Mouse (Mus musculus) brain, embryonic 18.5 days (tissue): Measurements from ENCODE around the gene Cox15.

ENCODE experiments used
- DNase-seq: peaks from one replicate; pipeline ENCODE4 v3.0.0-alpha.2; 2012; ENCODE audit warnings: low read depth, low spot score

Gene Cox15

DNA sequence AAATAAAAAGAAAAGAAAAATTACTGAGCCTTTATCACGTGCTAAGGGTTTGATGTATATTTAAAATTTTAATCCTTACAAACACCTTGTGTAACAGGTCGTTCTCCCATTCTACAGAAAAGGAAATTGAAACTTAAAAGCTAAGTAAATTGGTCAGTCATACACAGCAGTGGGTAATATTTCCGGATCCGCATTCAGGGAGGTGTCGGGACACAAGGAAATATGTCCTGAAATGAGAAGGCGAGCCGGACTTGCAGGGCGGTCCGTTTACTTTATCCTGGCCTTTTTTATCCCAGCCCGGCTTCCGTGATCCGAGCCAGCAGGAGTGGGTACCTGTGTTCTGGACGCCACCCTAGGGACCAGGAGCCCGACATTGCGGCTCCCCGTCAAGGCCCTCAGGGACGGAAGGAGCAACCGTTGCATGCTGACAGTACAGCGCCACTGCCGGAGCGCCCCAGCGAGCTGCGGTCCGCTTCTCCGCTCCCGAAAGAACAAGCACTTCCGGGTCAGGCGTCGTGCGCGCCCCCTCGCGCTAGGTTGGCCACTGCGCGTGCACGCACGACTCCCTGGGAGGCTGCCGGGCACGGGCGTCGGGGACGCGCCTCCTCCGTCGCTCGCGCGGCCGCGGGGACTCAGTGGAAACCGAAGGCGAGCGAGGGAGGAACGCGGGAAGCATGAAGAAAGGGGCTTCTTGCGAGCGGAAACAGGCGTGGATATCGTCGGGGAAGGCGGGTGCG is at the start of gene Cox15, which contains the start of gene Cutc:
TSS of gene Cox15 (minus strand) at position 512 of the 737 bp plus-strand sequence.
TSS of gene Cutc (plus strand) at position 508 of the 737 bp plus-strand sequence.
- DNase-seq, result peak; percentile 86

GRCm38 (mm10) chr19:43801427-43802051 is 48.7 kb upstream of the Cox15 start:
- DNase-seq, result no peak

- no peak for DNase-seq
These were observed 44.4 kb upstream of the Cox15 start for GRCm38 (mm10) chr19:43797216-43797615.

- no peak for DNase-seq
These were observed 42.7 kb upstream of the Cox15 start for GRCm38 (mm10) chr19:43795511-43795910.

- no peak for DNase-seq
These were observed 41.2 kb upstream of the Cox15 start for GRCm38 (mm10) chr19:43793951-43794350.

DNA sequence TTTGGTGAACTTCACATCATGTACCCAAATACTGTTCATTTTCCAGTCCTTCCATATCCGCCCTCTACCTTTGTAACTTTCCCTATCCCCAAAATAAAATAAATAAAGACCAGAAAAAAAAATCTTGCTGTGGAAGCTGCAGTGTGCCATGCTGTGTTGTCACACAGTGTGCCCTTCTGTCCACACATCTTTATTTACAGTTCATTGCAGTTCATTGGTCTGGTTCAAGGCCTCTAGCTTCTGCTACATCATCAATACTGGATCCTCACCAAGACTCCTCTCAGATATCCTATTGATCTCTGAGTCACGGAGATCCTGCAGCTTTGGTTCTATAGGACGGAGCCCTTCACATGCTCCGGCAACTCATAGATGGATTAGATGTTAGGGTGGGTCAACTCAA is 39.7 kb upstream of the Cox15 start:
- DNase-seq, result no peak

DNA sequence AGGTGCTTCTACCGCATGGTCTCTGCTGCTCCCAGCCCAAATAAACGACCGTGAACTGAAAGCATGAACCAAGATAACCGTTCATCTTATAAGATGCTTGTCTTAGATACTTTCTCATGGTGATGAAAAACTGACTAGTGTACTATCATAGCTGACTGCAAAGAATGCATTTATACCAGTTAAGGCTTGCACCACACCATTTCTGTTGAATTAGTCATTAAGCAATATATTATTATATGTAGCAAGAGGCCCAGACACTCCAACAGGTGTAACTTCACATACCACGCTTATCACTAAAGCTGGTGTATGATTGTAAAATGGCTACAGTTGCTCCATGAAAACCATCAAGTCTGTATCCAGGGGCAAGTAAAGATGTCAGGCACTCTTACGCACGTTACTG is 37.0 kb upstream of the Cox15 start:
- no peak for DNase-seq

DNA sequence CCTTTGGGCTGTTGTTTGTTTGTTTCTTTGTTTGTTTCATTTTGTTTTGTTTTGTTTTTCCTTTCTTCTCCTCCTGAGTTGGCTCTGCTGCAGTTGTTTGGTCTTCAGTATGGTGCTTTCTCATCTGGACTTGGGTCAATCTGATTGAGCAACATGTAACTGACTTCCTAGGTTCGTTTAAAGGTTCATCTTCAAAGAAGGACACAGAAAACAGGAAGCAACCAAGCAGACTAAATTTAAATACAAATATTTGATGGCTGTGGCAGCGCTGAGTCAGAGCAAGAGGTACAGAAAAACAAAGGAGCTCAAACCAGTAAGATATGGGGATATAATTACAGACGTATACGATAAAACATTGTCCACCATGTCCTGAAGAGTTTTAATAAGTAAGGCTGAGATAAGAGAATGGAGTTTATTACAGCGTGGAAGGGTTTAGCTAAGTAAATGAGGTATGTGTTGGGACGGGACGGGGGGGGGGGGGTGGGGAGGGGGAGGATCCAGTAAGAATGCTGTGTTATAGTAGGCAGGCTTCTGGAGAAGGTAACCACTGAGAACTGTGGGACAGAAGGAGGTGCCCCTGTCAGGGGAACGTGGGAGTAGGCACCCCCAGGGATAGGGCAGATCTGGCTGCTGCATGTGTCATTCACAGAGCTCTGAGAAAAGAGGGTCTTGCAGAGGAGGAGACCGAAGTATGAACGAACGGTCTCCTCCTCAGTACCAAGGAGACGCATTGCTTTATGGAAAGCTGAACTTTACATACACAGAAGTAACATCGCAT is 33.6 kb upstream of the Cox15 start:
- no peak for DNase-seq

GRCm38 (mm10) chr19:43784761-43785160 is 32.0 kb upstream of the Cox15 start:
- DNase-seq, result no peak

- no peak for DNase-seq
These were observed 29.2 kb upstream of the Cox15 start, which contains the start of gene Abcc2 for GRCm38 (mm10) chr19:43781980-43782379. Gene Abcc2, plus strand, starts transcription at chr19:43782192.

DNA sequence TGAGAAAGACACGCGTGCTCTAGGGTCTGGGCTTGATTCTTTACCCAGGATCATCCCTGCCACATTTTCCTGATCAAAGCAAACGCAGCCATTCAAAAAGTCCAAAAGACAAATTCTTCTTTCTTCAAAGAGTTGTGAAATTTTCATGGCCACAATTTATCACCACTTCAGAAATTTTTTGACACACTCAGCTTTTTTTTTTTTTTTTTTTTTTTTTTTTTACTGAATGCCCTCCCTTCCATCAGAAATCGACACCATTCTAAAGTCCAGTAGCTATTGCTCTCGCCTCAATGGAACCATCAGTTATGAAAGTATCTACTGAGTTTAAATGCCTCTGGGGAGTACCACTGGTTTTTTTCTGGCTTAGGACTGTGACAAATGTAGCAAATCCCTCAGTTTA is 27.6 kb upstream of the Cox15 start:
- DNase-seq, result no peak

DNA sequence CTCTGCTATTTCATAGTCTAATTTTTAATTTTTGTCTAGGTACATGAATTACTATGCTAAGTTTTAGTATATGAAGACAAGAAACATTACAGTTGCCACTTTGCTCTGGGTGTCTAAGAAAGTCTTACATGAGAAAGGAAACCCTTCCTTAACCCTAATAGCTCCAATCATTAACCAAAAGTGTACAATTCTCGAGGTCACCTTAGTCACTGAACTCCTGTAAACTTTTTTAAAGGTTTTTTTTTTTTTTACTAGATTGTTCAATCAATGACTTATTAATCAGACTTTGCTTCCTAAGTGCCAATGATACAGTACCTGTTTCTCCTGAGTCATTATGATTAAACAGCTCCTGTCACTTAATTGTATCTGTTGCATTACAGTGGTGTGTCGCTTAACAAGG is 24.5 kb upstream of the Cox15 start:
- DNase-seq, result no peak

DNA sequence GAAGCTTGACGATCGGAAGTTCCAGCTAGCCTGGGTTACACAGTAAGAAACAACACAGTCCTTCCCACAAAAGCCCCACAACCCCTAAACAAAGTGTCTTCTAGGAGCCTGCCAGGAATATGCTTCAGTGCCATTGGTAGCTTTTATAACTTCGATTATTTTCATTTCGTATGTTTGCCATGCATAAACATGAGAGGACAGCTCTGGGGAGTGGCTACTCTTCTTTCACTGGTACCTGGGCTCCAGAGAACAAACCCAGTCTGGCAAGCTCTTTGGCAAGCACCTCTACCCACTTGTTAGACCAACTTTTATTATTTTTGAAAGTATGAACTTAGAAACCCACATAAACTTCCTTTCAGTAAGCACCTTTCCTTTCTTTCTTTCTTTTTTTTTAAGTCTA is 23.8 kb upstream of the Cox15 start:
- DNase-seq, result no peak

DNA sequence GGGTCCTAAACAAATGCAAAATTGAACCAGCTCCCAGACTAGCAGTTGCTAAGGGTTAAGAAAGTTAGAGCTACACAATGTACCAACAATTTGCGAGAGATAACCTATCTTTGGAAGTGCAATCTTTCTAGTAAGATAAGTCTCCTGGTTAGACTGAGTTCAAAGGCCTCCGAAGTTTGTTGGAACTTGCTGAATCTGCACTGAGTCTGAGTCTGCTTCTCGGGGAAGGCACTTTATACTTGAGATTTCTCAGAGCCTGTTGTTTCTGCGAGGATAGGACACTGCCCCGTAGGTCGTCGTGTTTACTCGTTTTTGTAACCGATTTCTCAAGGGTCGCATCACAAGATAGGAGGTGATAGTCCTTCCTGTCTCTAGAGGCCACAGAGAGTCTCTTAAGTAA is 22.6 kb upstream of the Cox15 start:
- DNase-seq, result no peak

DNA sequence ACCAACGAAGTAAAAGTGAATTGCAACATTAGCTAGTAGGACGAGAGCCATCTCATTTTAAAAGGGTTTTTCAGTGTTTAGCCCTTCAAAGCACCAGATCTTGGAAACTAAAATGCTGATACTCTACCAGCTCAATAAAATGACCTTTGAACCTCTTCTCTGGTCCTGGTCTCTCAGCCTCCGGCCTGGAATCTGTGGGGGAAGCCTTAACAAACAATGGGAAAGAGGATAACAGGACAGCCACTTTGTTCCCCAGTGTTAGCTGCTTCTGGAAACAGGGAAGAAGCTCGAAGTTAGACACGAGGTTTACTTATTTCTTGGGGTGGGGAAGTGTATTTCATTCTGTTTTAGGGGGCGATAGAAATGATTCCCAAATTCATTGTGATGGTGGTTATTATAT is 19.5 kb upstream of the Cox15 start:
- no peak for DNase-seq

DNA sequence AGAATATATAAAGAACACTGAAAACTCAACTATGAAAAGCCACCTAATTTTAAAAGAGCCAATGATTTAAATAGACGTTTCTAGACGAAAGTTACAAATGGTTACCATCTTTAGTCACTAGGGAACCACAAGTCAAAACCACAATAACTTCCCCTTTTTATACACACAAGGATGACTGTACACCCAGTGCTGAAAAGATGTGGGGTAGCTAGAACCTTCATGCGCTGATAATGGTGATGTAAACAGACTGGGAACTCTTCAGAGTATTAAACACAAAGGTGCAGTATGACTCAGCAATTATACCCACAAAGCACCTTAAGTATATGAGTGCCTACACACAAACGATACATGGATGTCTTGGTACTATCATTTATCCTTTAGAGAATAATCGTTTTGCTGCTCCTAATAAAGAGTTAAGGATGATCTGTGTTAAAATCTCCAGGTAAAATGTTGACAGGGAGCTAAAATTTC is 18.7 kb upstream of the Cox15 start:
- no peak for DNase-seq

GRCm38 (mm10) chr19:43770584-43770983 is 17.8 kb upstream of the Cox15 start:
- no peak for DNase-seq

DNA sequence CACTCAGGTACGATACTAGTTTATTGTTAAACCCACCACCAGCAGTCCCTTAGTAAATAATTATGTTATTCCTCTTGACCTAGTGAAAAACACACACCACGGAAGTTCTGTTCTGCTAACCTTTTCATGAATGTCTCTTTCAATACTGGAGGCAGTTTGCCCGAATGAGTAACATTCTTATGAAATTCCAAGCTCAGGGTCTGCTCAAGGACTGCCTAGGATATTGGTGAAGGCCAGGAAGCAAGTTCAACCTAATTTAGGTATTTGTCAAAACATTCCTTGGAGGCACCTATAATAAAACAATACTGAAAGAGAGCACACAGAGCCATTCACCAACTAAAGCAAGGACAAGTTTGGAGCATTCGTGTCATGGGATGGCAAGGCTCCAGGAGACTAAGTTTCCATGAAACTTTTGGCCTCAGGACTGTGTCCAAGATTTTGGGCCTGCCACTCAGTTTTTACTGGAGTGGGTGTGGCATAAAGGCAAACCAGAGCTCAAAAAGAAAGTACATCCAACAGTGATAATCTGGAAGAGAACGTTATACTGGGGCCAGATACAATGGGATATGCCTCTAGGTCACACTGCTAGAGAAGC is 16.7 kb upstream of the Cox15 start:
- DNase-seq, result no peak

GRCm38 (mm10) chr19:43767549-43768322 is 14.9 kb upstream of the Cox15 start:
- DNase-seq, result no peak

GRCm38 (mm10) chr19:43766451-43766850 is 13.7 kb upstream of the Cox15 start:
- DNase-seq, result no peak

DNA sequence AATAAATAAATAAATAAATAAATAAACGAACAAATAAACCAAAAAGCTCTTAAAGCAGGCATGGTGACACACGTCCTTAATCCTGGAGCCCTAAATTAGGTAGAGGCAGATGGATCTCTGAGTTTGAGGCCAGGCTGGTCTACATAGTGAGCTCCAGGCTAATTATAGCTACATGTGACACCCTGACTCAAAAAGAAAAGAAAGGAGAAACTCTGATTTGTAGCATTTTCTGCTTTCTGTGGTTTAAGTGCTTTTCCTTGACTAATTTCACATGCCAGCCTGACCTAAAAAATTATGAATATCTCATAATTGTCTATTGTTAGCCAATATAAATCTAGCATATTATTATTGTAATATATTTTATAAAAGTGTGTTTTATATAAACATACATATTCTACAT is 9.6 kb upstream of the Cox15 start:
- DNase-seq, result no peak
